Mouse (Mus musculus) forebrain, embryonic 13.5 days (tissue): ENCODE data around the gene Skint2. TPM values are rescaled to one million over a fixed set of nuclear protein-coding genes. Genes with fewer than 3 reads are reported as not detected.

ENCODE experiments used
- ATAC-seq: fragments of 200-750 bp; cut with Nextera tagmentation; 2 replicates; pipeline ENCODE4 v1.8.0; 2017
- H3K27ac ChIP-seq: fragments of 300-500 bp; sonication (generic); 2 replicates; pipeline ENCODE4 v1.5.1; 2015; ENCODE audit warnings: inconsistent platforms, mild to moderate bottlenecking, moderate library complexity
- H3K27me3 ChIP-seq: fragments of 300-500 bp; sonication (generic); 2 replicates; pipeline ENCODE4 v1.6.1; 2015; ENCODE audit warnings: mild to moderate bottlenecking, inconsistent platforms
- H3K36me3 ChIP-seq: fragments of 300-500 bp; sonication (generic); 2 replicates; pipeline ENCODE4 v1.6.1; 2015; ENCODE audit warnings: mild to moderate bottlenecking, inconsistent platforms; ENCODE audit not compliant: poor library complexity, severe bottlenecking
- H3K4me1 ChIP-seq: fragments of 300-500 bp; sonication (generic); 2 replicates; pipeline ENCODE4 v1.6.1; 2015; ENCODE audit warnings: inconsistent platforms
- H3K4me2 ChIP-seq: fragments of 300-500 bp; sonication (generic); 2 replicates; pipeline ENCODE4 v1.6.1; 2015; ENCODE audit warnings: inconsistent platforms, mild to moderate bottlenecking, moderate library complexity
- H3K4me3 ChIP-seq: fragments of 300-500 bp; sonication (generic); 2 replicates; pipeline ENCODE4 v1.5.1; 2015; ENCODE audit warnings: mild to moderate bottlenecking, inconsistent platforms
- H3K9ac ChIP-seq: fragments of 300-500 bp; sonication (generic); 2 replicates; pipeline ENCODE4 v1.6.1; 2015; ENCODE audit warnings: mild to moderate bottlenecking, inconsistent platforms
- H3K9me3 ChIP-seq: fragments of 300-500 bp; sonication (generic); replicated peaks from 2 replicates; pipeline ENCODE4 v1.6.1; 2016; ENCODE audit warnings: inconsistent platforms
- WGBS: fragments of 180-500 bp; shearing (Covaris S2); methylation state at CpG from one replicate; pipeline ENCODE4 v1.1.7; 2015; 5-methylcytosine and 5-hydroxymethylcytosine counted together
- polyA plus RNA-seq: library from polyadenylated mRNA; unstranded; fragments of >200 nt; fragmentation: Nextera tagmentation; extraction: Ambion mirVana; gene quantifications from 2 replicates; pipeline ENCODE4 v1.2.1, GENCODE M21; 2015

The Skint2 gene
- polyA plus RNA-seq, result not detected in 2 replicates

GRCm38 (mm10) chr4:112556894-112557293 is at the start of gene Skint2:
TSS of gene Skint2 (plus strand) at chr4:112557194.
- Histone ChIP-seq H3K9ac (no peak within 1 kb of the TSS), H3K27ac (no peak within 1 kb of the TSS), H3K9me3 (no peaks in the 10 kb centered on the region), H3K4me1 (no peaks in the 10 kb centered on the region), H3K27me3 (no peaks in the 10 kb centered on the region), H3K4me3 (no peak within 1 kb of the TSS), H3K36me3 (no peaks in the 10 kb centered on the region), H3K4me2 (no peak within 1 kb of the TSS)
- ATAC-seq, result no peak
- WGBS, result 77% methylated on average over 2 of the region's 2 CpGs

Other genes with a start within 250 kb of the Skint2 start
- not detected in 2 replicates for gene Skint9, start 123.2 kb upstream of the Skint2 start, polyA plus RNA-seq
- not detected in 2 replicates for gene Skint10, start 217.7 kb downstream of the Skint2 start, polyA plus RNA-seq